Mouse (Mus musculus): ENCODE measurements around the gene Flt3.
A peak's percentile ranks its signal among the peaks of the same experiment; 100 is the strongest.

DNA sequence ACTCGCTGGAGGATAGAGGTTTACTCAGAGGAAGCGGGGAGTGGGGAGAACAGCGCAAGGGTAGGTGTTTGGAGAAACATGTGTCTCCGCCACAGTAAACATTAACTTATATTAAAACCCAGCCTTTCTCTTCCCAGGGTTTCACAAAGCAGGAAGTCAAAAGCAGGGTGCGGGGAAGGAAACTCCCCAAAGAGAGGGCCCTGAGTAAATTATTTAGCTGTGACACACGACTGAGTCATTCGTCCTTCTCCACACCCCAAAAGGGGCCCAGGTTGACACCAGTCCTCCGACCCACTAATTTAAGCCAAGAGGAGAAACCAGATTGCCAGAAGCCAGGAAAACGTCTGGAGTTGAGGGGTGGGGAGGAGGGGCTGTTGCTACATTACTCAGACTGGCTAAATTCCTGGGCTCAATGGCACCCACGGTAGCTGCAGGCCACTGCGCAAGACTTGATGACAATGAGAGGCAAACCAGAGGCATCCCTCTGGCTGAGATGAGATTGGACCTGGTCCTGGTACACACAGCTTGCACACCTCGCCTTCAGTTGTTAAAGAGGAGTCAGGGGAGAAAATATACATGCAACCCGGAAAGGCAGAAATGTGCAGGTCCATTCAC is 107.7 kb downstream of the Flt3 start:
- TF ChIP-seq NRF1 (IDR thresholded peaks at IDR 0.05; ENCODE audit: insufficient read depth, low read depth, low read length, poor library complexity, severe bottlenecking) (no peak), USF2 (IDR thresholded peaks at IDR 0.05; ENCODE audit: borderline replicate concordance in 1 of 2, insufficient read depth in 1 of 2, low read depth in 1 of 2, low read length in 2 of 2) (no peak), NELFE (IDR thresholded peaks at IDR 0.05; ENCODE audit: low read depth, low read length) (peak; percentile 37; the same call in 1 of the 2 replicates), CTCF (IDR thresholded peaks at IDR 0.05 in 2 of 3, conservative IDR thresholded peaks at IDR 0.05 in 1 of 3; ENCODE audit: control insufficient read depth in 1 of 3, insufficient read depth in 1 of 3, low read depth in 2 of 3, low read length in 3 of 3, poor library complexity in 1 of 3, severe bottlenecking in 1 of 3) (no peak), POLR2A (IDR thresholded peaks at IDR 0.05; ENCODE audit: control insufficient read depth in 1 of 2, insufficient read depth in 1 of 2, low read depth in 1 of 2, low read length in 2 of 2, poor library complexity in 1 of 2) (no peak), TCF12 (IDR thresholded peaks at IDR 0.05; ENCODE audit: low read depth, low read length) (no peak), BHLHE40 (IDR thresholded peaks at IDR 0.05; ENCODE audit: borderline replicate concordance, low read depth, low read length) (no peak), EP300 (IDR thresholded peaks at IDR 0.05; ENCODE audit: low read depth in 1 of 2, low read length in 2 of 2) (no peak), ZNF384 (IDR thresholded peaks at IDR 0.05; ENCODE audit: low read depth, low read length) (no peak), GATA1 (IDR thresholded peaks at IDR 0.05; ENCODE audit: low read depth, low read length) (no peak), ZKSCAN1 (IDR thresholded peaks at IDR 0.05; ENCODE audit: low read depth, low read length) (no peak), USF1 (IDR thresholded peaks at IDR 0.05; ENCODE audit: low read depth, low read length) (no peak), CHD2 (IDR thresholded peaks at IDR 0.05; ENCODE audit: low read length) (no peak)

Measured in MEL (cell line).